Mouse (Mus musculus) liver, adult (tissue): ENCODE measurements around the gene Stat1.

Experiments
- GATA4 ChIP-seq: IDR thresholded peaks from 2 replicates; pipeline ENCODE4 v1.6.1; 2014; ENCODE audit warnings: mild to moderate bottlenecking, low read length; ENCODE audit not compliant: insufficient replicate concordance

Stat1 gene

DNA sequence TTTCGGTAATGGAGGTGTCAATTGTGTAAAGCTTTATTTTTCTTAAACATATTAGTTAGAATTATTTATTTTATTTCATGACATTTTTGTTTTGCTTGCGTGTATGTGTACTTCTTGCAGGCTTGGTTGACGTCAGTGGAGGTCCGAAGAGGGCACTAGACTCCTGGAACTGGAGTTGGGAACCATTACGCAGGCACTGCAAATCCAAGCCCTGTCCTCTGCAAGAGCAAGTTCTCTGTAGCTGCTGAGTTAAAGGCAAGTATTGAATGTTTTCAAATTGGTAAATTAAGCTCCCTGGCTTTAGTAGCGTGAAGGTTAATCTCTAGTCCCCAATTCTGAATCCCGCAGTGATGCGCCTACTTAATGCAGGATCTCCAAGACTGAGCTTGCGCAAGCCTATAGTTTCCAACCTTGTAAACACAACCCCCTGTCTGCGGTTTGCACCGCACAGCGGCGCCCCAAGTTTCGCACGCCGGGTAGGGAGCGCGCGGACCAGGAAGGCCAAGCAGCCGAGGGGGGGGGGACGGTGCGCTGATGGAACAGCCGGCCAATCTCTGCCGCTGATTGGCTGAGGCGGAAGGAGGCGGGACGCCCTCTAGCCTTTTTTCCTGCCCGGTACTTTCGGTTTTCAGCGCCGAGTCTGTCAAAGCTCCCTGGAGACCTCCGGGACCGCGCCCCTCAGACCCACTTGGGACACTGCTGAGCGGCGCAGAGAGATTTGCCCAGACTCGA, at the start of gene Stat1:
Stat1 (plus strand) TSS at position 581 of the 732 bp plus-strand sequence.
- TF ChIP-seq GATA4, result peak; percentile 51; the same call in 1 of the 2 replicates

DNA sequence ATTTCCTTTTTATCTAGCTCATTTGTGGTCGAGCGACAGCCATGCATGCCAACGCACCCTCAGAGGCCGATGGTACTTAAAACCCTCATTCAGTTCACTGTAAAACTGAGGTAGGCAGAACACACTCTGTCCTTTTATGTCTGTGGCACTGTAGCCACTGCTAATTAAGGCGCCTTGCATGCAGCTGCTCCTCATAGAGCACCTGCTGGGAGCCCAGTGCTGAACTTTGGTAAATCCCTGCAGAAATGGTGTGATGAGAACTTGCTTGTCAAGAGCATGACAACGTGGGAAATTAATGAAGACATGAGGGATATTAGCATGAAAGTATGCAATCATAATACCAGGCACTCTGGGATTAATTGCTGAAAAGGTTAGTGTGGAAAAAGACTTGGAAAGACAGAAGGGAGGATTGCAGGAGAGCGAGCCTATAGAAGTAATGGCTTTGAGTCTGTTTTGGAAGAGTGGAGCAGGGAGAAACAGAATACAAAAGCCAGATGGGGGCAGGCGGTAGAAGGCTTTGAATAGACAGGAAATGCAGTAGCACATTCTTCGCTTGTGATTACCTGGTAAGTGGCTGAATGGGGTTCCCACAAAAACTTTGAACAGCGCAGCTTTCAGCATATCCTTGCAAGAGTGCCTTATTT, 39.4 kb upstream of the Stat1 start:
- TF ChIP-seq GATA4, result no peak

DNA sequence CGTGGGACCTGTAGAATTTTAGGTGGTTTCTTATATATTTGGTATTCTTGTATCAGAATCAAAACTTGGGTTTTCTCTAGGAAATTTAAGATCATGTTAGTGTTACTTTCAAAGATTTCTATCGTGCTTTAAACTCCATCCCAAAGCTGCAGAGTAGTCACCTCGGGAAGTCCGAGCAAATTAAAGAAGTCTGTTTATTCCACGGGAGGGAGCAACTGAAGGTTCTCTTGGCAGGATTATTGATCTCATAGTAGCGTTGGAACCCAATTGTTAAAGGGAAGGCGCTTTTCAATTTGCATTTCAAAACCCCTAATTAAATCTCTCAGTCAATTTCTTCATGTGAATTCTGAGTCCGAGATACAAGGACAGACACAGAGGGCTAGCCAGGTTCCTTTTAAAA, 38.9 kb upstream of the Stat1 start:
- TF ChIP-seq GATA4, result no peak

DNA sequence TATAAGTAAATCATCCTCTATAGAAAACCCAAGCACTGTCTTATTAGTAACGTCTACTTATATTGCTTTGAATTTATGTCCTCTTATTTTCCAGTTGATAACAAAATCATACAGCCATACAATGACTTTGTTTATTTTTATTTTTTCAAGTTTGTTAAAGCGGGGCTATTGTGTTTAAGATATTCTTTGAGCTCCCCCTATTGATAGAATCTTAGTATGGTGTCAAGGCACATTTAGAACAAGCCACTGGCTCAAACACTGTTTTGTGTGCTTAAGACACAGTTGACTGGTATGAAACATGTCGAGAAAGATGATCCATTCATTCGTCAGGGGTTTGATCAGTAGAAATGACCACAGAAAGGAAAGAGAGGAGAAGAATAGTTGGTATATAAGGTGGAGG, 33.0 kb upstream of the Stat1 start:
- TF ChIP-seq GATA4, result no peak

DNA sequence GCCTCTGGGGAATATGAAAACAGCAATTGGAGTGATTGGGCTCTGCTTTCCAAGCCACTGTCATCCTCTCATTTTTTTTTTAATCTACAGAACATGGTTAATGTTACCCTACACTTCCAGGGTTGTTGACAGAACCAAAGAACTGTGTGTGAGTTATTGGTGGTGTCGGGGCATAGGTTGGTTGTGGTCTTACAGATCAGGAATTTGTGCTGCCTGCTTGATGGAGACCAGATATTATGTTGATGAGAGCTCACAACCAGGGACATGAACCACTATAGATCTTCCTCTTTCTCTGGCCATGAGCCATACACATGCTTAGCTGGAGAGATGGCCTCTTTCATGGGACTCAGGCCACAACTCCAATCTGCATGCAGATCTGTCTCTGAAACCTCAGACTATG, 32.1 kb upstream of the Stat1 start:
- TF ChIP-seq GATA4, result no peak

DNA sequence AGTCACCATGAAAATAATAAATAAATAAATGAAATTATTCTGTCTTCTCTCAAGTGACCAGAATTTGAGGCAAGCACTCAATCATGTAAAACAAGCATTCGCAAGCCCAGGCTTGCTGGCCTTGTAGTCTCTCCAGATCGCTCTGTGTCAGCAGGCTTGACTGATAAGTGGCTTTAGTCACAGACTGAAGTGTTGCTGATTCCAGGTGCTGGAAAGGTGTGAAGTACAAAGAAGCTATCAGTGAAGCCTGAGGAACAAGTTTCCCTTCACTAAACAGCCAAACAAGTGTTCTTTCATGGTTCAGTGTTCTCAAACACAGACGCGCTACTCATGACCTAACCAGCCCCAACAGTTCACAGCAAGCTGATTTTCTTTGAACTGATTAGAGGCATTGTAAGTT, 30.6 kb upstream of the Stat1 start:
- TF ChIP-seq GATA4, result no peak

DNA sequence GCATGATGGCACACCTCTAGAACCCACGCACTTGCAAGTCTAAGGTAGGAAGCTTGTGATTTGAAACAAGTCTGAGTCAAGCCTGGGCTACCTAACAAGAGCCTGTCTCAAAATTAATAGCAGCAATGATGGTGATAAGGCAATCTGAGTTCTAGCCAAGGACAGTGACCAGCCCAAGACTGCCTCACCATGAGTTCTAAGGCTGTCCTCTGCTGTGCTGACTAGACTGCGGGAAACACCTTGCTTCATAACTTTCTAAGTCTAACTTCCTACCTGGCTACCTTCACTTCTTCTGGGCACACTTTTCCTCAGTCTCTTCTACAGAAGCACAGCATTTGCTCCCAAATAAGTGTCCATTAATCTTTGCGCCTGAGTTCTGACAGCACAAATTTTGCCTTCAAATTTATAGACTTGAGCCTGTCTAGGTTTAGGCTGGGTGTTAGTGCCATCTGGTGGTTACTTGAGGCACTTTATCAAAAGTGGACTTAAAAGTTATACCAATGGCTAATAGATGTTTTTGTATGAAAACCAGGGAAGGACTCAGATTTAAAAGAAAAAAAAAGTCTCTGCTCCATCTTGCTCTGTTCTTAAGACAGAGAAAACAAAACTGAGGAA, 20.5 kb upstream of the Stat1 start:
- TF ChIP-seq GATA4, result no peak

DNA sequence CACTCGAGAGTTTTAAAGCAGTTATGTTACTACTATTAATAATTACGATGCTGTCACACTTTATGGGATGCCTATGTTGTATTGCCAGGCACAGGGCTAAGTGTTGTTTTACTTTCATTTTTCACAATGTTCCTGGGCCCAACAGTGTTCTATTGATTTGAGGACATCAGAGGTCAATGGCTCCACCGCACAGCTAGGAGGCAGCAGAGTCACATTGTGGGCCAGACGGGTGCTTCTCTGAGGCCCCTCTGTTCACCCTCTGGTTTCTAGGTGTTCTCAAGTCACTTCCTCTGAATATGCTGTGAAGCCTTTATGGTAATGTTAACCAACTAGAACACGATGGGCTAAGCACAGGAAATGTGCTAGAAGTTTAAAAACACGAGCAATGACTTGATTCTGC, 18.7 kb upstream of the Stat1 start:
- no peak for TF ChIP-seq GATA4

DNA sequence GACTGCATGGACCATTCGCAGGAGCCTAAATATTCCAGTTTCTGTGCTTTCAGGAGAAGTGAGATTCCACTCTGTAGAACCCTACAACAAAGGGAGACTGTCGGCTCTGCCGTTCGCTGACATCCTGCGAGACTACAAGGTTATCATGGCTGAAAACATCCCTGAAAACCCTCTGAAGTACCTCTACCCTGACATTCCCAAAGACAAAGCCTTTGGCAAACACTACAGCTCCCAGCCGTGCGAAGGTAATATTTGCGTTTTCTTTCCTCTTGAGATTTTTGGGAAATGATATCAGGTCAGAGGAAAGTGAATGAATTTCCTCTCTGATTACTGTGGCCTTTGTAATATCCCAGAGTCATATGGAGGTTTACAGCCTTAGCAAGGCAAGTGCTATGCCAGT, 16.4 kb upstream of the Stat1 start:
- no peak for TF ChIP-seq GATA4

DNA sequence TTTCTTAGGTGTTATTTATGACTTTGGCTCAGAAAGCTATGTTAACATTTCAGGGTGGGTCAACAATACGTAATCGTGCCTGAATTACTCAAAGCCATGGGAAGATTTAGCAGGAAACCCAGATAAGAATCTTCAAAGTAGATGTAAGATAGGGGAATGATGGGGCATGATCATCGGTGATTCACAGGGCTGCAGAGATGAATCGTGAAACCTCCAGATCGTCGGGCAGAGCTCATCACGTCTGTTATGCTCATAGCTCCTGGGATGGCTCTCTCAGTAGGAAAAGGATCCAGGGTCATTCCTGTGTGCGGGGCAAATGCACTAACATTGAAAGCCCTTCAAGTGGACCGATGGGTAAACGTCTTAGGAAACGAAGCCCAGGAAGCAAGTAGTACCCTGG, 12.0 kb upstream of the Stat1 start:
- TF ChIP-seq GATA4, result no peak

DNA sequence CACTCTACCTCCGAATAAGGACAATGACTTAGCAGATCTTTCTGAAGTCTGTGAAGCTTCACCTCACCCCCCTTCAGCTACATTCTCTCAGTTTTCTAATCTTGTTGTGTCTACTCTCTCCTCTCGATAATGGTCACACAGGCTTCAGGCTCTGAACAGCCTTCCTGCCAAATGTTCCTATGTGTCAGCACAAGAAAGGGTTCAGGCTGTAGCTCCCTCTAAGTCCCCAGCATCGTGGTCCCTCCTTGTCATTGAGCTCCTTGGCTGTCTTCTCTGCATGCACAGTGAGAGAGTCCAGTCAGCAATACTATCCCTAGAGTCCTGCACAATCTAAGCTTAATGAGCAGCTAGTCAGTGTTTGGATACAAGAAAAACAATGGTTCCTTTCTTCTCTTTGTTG, 8.0 kb upstream of the Stat1 start:
- no peak for TF ChIP-seq GATA4

DNA sequence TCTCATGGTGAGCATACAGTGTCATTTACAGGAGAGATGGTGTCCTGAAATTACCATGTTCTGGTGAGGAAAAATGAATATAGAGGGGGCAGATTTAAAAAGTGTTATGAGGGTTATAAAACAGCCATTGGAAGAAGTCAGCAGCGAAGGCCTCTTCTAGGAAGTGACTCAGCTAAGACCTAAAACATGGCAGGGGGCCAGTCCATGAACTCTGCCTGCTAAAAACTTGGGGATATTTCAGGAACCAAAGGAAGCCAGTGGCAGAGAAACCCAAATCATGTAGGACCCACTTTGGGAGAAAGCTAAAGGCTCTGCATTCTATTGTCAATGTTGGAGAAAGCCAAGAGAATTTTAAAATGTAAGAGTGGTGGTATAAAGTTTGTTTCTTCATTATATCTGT, 6.9 kb upstream of the Stat1 start:
- no peak for TF ChIP-seq GATA4

DNA sequence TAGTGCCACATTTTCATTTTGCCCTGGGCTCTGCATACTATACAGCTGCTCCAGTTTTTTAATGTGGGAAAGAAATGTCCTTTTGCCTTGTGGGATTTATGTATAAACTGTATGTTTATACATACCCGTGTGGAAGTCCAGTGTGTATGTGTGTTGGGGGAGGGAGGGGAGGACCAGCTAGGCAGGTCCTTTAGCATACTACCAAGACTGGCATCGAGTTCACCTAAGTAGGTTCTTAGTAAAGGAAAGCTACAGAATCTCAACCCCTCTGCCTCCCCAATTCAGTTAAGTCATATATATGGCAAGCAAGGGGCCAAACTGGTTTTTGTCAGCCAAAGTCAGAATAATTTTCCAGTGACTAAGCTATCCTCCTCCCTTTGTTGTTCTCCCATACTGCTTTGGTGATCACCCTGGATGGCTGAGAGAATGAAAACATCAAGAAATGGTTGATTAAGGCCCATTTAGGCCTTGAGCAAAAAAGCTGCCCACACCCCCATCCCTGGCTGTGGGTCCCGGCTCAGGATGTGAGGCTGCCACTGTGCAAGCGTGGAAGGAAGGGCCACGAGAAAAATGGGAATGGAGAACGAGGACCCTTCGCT, 6.1 kb upstream of the Stat1 start:
- TF ChIP-seq GATA4, result no peak

DNA sequence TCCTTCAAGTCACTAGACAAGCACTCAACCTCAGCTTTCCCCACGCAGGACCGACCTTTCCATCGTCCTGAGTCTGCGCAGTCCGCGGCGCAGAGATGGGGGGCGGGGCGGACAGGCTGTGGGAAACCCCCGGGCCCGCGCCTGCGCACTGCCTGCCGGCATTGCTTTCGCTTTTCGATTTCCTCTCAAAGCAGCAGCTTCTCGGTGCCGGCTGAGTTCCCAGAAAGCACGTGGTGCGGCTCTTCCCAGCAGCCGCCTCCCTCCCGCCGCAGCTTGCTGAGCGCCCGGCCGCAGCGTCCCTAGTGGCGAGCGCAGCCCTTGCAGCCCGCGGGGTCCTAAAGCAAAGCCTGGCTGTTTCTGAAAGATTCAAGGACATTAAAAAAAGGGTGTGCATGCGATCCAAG, 5.6 kb upstream of the Stat1 start:
- peak; percentile 61; the same call in 1 of the 2 replicates for TF ChIP-seq GATA4

DNA sequence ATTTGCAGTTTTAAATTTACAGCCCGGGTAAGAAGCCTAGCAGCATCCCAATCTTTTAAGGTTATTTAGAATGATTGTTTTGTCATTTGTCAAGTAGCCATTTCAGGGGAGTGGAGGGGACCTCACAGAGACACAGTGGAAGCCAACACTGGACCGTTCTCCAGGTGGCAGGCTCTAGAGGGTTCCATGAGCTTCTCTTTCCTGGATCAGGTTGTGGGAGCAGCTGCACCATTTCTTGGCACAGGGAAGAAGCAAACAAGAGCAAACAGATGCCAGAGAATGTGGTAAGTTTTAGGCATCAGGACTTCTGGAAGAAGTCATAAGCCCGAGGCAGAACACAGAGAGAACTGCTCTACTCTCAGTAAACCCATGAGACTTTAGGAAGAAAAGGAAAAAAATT, 2.8 kb upstream of the Stat1 start:
- TF ChIP-seq GATA4, result no peak

DNA sequence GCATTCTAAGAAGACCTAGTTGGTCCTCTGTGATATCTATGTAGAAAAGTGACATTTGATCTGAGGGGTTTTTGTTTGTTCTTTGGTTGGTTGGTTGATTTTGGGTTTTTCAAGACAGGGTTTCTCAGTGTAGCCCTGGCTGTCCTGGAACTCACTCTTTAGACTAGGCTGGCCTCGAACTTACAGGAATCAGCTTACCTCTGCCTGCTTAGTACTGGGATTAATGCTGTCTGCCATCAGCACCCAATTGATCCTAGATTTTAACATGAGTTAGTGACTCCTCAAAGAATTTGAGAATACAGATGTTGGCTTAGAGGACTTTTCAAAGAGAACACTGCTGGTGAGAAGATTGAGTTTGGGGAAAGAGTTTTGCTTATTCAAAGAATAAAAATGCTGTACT, 1.5 kb upstream of the Stat1 start:
- no peak for TF ChIP-seq GATA4
